Mouse (Mus musculus) cortical plate, adult 2 months (tissue): ENCODE results near the gene Atp6v0a1. TPM values are rescaled to one million over a fixed set of nuclear protein-coding genes. Genes with fewer than 3 reads are reported as not detected.

Experiments
- H3K27ac ChIP-seq: fragments of 200-500 bp; 2 replicates; pipeline ENCODE4 v1.5.1; 2012; ENCODE audit warnings: low read length, control low read depth, inconsistent platforms; ENCODE audit not compliant: insufficient read depth
- H3K4me1 ChIP-seq: fragments of 200-500 bp; 2 replicates; pipeline ENCODE4 v1.6.1; 2011; ENCODE audit warnings: low read length; ENCODE audit not compliant: control insufficient read depth, insufficient read depth
- H3K4me3 ChIP-seq: fragments of 200-500 bp; 2 replicates; pipeline ENCODE4 v1.5.1; 2011; ENCODE audit warnings: mild to moderate bottlenecking, low read length, control low read depth; ENCODE audit not compliant: insufficient read depth
- CTCF ChIP-seq: fragments of 200-500 bp; IDR thresholded peaks from 2 replicates; pipeline ENCODE4 v1.5.1; 2011; ENCODE audit warnings: mild to moderate bottlenecking, control low read depth, low read length; ENCODE audit not compliant: insufficient read depth; ENCODE audit errors: extremely low read depth
- POLR2A ChIP-seq: fragments of 200-500 bp; IDR thresholded peaks from 2 replicates; pipeline ENCODE4 v1.6.1; 2011; ENCODE audit warnings: mild to moderate bottlenecking, low read length, control low read depth; ENCODE audit not compliant: insufficient read depth; ENCODE audit errors: extremely low read depth
- polyA plus RNA-seq: library from polyadenylated mRNA; depleted of rRNA; stranded (reverse); fragments of >200 nt; gene quantifications from 2 replicates; pipeline ENCODE4 v1.2.3, GENCODE M21; 2012; rRNA removed

The Atp6v0a1 gene
- 333 and 341 TPM in 2 replicates for polyA plus RNA-seq

DNA sequence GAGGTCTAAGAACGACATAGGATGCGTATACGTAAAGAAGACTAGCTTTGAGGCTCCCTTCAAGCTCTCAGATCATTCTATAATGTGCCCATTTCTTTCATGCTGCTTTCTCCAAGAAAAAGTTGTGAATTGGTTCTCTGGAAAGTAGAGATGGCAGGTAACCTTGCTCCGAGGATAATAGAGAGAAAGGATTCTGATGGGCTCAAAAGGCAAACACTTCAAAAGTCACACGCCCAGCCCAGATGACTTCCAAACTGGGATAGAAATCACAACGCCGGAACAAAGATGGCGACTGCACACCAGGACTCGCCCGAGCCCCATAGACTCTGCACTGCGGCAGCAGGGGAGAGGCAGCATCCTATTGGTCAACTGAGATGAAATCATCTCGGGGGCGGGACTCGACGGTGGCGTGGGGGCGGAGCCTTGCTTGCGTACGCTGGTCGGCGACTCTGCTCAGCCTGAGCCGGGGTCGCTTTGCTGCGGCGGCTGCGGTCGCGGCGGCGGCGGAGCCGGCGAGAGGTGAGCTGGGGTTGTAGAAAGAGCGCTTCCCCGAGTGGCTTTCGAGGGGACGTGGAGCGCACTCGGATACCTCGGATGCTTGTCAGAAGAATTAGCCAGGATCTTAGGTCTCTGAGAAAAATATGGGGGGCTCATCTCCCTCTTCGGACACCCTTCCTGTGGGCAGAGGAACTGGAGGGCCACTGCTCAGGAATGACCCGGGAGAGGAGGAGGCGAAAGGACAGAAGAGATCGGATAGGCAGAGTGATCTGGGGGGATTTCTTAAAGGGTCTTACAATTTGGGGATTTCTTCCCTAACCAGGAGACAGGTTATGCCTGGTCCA, at the start of gene Atp6v0a1:
Gene Atp6v0a1, plus strand, starts transcription at position 407 of the 842 bp plus-strand sequence.
- Histone ChIP-seq H3K4me3 (peak within 1 kb of the TSS; percentile 68), H3K4me1 (peaks cover 8% of the 10 kb centered on the region), H3K27ac (peak within 1 kb of the TSS; percentile 62)
- TF ChIP-seq POLR2A (peak; percentile 94), CTCF (no peak)

DNA sequence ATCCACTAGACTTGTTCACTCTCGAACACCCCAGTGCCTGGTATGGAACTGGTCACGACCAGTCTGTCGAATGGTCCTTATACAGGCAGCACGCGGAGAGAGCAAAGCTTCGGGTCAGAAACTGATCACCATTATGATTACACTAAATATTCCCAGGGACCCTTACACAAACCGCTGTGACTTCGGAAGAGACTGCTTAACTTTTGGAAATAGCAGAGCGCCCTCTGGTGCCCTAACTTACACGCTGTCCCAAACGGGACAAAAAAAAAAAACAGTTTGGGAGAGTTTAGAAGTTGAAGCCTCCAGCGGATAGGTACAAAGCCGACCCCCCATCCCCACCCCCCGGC, 49.8 kb upstream of the Atp6v0a1 start:
- no peak overlapping the region for H3K4me3 ChIP-seq
- no peak for TF ChIP-seq POLR2A
- peak; percentile 68 for TF ChIP-seq CTCF

DNA sequence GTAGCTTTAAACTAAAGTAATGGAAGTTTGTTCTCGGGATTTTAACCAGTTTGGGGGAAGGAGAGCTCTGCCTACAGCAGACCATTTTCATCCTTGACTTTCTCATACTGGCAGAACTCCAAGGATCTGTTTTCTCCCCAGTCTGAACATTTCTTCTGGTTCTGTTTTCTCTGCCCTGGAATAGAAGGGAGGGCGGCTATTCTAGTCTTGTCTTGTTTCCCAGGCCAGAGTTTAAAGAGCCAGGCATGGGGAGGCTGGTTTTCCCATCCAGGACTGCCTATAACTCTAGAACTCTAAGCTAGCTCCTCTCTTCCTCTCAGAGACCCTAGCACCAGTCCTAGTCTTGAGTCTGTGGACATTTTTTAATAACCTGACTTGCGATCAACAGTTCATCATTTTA, 49.4 kb upstream of the Atp6v0a1 start:
- no peak for TF ChIP-seq POLR2A
- TF ChIP-seq CTCF, result no peak
- Histone ChIP-seq H3K4me1 (no peaks in the 10 kb centered on the region), H3K27ac (0 out of 2 replicates have a peak overlapping the region, but pooled peaks have one; percentile 42), H3K4me3 (no peak overlapping the region)

More for the DNA sequence above, 49.8 kb upstream of the Atp6v0a1 start:
- no peak overlapping the region for H3K27ac ChIP-seq
- H3K4me1 ChIP-seq, result no peaks in the 10 kb centered on the region

DNA sequence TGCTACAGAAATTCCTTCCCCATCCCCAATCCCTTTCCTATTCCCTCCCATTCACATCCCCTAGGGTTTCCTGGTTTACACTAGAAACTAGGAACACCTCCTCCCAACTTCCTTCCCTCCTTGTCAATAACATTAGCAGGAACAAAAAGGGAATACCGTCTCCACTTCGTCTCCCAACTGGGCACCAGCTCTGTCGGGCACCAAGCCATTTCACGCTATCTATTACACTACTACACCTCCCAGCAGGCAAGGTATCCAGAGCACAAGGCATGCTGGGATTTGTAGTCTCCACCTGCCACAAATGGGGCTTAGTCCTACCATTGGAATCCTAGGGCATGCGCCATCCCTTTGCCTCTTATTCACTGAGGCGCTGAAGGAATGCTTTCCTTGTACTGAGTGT, 48.7 kb upstream of the Atp6v0a1 start:
- H3K4me3 ChIP-seq, result no peak overlapping the region
- TF ChIP-seq CTCF (no peak), POLR2A (no peak)
- H3K27ac ChIP-seq, result no peak overlapping the region
- no peaks in the 10 kb centered on the region for H3K4me1 ChIP-seq

DNA sequence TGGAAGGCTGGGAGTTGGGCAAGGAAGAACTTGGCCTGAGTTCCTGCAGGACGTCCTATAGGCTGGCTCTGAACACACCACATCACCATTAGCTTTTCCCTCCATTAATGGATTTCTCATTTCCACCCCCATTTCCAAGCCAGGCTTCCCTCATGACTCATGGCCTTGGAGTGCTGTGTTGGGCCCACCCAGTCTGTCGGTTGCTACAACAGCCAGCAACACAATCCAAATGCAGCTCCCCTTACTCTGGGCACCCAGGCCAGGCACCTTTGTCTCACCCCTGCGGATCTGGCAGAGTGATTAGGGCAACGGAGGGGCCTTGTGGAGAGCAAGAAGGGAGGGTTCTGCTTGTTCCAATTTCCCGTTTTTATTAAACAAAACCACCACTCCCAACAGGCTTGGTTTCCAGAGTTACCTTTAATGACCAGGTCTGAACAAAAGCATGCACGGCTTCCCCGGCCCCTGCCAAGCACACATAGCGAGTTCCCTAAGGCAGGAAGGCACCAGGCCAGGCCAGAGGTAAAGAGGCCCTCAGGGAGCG, 46.8 kb upstream of the Atp6v0a1 start:
- Histone ChIP-seq H3K4me3 (no peak overlapping the region), H3K4me1 (no peaks in the 10 kb centered on the region), H3K27ac (no peak overlapping the region)
- no peak for TF ChIP-seq CTCF
- no peak for TF ChIP-seq POLR2A

DNA sequence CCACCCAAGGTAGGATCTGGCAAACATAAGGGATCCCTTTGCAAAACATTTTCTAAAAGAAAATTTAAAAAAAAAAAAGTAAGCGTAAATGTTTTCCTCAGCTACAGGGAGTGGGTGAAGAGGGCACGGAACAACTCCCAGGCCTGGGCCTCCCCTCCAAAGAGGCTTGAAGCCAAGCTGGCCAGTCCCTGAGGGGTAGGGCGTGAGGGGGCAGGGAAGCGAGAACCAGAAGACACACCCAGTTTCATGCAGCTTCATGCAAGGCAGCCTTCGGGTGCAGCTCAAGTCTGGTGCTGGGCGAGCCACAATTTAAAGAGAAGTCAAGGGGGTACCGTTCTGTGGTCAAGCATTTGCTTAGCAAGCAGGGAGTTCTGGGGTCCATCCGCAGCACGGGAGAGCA, 45.6 kb upstream of the Atp6v0a1 start:
- Histone ChIP-seq H3K4me3 (no peak overlapping the region), H3K4me1 (no peaks in the 10 kb centered on the region), H3K27ac (no peak overlapping the region)
- TF ChIP-seq CTCF, result no peak
- TF ChIP-seq POLR2A, result no peak

DNA sequence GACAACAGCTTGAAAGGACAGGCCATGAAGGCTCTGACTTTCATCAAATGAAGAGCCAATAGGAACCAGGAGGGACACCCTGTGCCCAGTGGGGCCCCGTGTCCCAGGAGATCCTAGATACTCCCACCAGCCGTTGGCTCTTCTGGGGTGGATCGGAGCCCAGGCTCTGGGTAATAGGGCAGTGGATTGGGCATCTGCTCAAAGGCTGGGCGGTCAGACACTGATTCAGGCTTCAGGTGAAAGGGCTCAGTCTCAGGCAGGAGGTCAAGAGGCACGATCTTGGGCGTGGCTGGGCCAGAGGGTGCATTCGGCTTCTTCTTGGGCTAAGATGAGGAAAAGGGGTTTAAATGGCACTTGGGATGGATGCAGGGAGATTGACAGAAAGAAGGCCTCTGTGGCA, 45.1 kb upstream of the Atp6v0a1 start:
- no peak overlapping the region for H3K4me3 ChIP-seq
- TF ChIP-seq CTCF, result no peak
- TF ChIP-seq POLR2A, result no peak
- H3K4me1 ChIP-seq, result no peaks in the 10 kb centered on the region
- H3K27ac ChIP-seq, result no peak overlapping the region

DNA sequence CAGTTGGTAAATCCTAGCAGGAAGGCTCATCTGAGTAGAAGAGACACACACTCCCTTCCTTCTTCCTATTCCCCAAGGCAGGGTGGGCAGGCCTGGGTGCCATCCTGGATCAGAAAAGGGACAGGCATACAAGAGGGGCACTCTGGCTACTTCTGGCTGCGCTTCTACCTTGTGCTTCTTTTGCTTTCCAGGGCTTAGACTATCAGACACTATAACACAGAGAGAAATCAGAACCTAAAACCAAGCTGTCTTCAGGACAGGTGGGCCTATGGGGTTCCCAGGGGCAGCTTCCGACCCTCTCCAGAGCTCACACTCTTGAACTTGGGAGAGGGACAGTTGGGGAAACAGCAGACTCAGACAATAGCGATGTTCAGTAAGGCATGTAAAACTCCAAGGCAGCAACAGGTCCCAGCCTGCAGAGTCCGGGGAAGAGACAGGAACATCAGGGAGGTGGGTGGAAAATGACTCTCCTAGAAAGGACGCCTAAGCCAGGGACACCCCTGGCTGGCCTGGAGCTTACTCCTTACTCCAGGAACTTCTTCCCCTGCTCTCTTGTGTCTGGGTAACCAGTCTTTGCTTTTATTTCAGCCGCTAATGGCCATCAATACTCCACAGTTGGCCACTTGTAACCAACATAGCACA, 44.2 kb upstream of the Atp6v0a1 start:
- no peaks in the 10 kb centered on the region for H3K4me1 ChIP-seq
- no peak for TF ChIP-seq CTCF
- no peak for TF ChIP-seq POLR2A
- H3K27ac ChIP-seq, result no peak overlapping the region
- no peak overlapping the region for H3K4me3 ChIP-seq

DNA sequence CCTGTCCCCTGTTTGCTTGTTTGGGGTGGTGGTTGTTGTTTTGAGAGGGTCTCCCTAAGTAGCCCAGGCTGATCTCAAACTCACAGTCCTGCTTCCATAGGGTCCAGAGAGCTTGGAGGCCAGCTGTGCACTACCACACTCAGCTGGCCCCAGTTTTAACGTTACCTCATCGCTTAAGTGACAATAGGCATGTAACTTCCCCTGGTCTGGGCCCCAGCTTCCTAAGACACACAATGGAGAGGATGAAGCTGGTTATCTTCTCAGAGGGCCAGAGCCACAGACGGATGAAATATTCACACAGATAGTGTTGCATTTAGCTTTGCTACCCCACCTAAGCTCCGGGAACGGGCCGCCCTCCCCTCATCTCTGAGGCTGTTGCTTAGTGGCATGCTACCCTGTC, 43.5 kb upstream of the Atp6v0a1 start:
- Histone ChIP-seq H3K4me3 (no peak overlapping the region), H3K27ac (no peak overlapping the region), H3K4me1 (no peaks in the 10 kb centered on the region)
- TF ChIP-seq POLR2A (no peak), CTCF (no peak)
